12 mouse cellular contexts compared by ENCODE assay signal in genomic region chr8:6191431-6191830, GRCm38 (mm10).
"Had no signal": no experiment of that assay in that cellular context is flagged by ENCODE, and none has a peak within 500 bp of the region (broad histone marks: within the 10 kb centered on the region; RNA-seq: fewer than 3 reads in every experiment).

No protein-coding gene starts in this region.

- ATAC-seq: liver, embryonic 12.5 days; midbrain, embryonic 15.5 days had no signal

- DNase-seq: kidney, postnatal 10 days; kidney, postnatal 36 days; liver; lung, adult 18-20 months; lung, postnatal 10 days; lung, postnatal 36 days; retina, postnatal 1 day; right cerebral cortex, postnatal 25 days; thymus, adult 18-20 months; thymus, postnatal 36 days had no signal
